Mouse (Mus musculus): ENCODE data around the gene Nanos3. TPM values are rescaled to one million over a fixed set of nuclear protein-coding genes. Genes with fewer than 3 reads are reported as not detected.
A peak's percentile ranks its signal among the peaks of the same experiment; 100 is the strongest.

Nanos3 gene
- 2.9 and 5.2 TPM in 2 replicates for polyA plus RNA-seq (2015; fragmentation: Nextera tagmentation; extraction: Ambion mirVana)

DNA sequence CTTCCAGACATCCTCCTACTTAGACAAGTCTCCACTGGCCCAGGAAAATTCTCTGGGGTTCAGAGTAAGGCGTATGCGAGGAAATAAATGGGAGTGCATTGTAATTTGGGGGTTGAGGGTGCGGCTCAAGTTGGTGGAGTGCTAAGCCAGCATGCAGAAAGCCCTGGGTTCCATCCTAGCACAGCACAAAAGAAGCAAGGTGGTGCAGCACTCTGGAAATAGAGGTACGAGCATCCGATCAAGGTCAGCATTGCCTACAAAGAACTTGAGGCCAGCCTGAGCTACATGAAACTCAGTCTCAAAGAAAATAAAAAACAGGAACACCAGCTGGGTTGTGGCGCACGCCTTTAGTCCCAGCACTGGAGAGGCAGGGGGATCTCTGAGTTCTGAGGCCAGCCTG, at the start of gene Nanos3:
Gene Nanos3 (minus strand): TSS at position 101 of the 400 bp plus-strand sequence.
- H3K9ac ChIP-seq = peak within 1 kb of the TSS; percentile 98
- ATAC-seq (ENCODE audit: insufficient number of reproducible peaks, insufficient read depth, low FRiP score, low TSS enrichment, low read depth) = no peak
- no peaks in the 10 kb centered on the region; the same call in 1 of the 2 replicates for H3K27me3 ChIP-seq
- peak within 1 kb of the TSS; percentile 77 for H3K4me3 ChIP-seq
- peaks cover 57% of the 10 kb centered on the region for H3K4me1 ChIP-seq
- H3K4me2 ChIP-seq = peak within 1 kb of the TSS; percentile 81
- WGBS = 90% methylated on average over 7 of the region's 7 CpGs
- no peaks in the 10 kb centered on the region for H3K36me3 ChIP-seq
- H3K9me3 ChIP-seq = no peaks in the 10 kb centered on the region
- H3K27ac ChIP-seq = peak within 1 kb of the TSS; percentile 95

DNA sequence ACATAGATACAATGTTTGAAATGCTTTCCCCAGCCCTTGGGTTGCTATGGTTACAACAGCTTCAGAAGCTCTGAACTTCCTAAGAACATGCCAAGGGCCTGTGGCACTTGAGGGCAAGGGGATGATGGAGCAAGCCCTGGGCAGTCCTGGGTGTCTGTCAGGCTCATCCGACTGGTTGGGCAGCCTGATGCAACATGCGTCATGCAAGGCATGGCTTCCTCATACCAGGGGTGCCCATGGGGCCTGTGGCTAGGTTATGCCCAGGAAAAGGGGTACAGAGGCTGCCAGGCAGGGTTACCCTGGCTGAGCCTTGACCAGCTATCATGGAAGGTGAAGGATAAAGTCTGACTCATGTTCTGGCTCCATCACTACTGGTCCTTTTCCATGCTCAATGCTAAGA, 48.0 kb upstream of the Nanos3 start:
- Histone ChIP-seq H3K27ac (no peak overlapping the region), H3K4me2 (no peak overlapping the region), H3K4me3 (no peak overlapping the region), H3K9ac (0 out of 2 replicates have a peak overlapping the region, but pooled peaks have one; percentile 6), H3K36me3 (peaks cover 68% of the 10 kb centered on the region), H3K4me1 (peaks cover 25% of the 10 kb centered on the region), H3K27me3 (no peaks in the 10 kb centered on the region), H3K9me3 (no peaks in the 10 kb centered on the region)
- 69% methylated on average over 2 of the region's 2 CpGs for WGBS
- ATAC-seq (ENCODE audit: insufficient number of reproducible peaks, insufficient read depth, low FRiP score, low TSS enrichment, low read depth) = no peak

DNA sequence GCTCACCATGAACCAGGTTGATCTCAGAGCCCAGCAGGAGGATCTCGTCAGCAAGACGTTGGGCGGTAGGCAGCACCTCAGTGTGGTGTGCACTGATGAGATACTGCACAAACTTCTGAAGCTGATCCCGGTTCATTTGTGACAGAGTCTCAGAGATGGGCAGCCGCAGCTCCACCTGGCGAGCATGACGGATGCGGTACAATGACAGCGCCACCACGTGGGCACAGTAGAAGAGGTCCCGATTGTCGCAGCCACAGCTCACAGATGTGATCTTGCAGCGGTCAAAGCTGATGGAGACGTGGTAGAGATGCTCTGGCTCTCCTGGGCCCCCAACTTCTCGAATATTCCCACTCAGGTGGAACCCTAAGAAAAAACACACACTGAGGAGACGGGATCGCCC, 45.7 kb upstream of the Nanos3 start:
- no peak for ATAC-seq (ENCODE audit: insufficient number of reproducible peaks, insufficient read depth, low FRiP score, low TSS enrichment, low read depth)
- WGBS = 76% methylated on average over 17 of the region's 17 CpGs
- Histone ChIP-seq H3K4me1 (peaks cover 19% of the 10 kb centered on the region), H3K27ac (no peak overlapping the region), H3K4me3 (no peak overlapping the region), H3K9me3 (no peaks in the 10 kb centered on the region), H3K9ac (no peak overlapping the region), H3K36me3 (peaks cover 91% of the 10 kb centered on the region), H3K4me2 (no peak overlapping the region), H3K27me3 (no peaks in the 10 kb centered on the region)

DNA sequence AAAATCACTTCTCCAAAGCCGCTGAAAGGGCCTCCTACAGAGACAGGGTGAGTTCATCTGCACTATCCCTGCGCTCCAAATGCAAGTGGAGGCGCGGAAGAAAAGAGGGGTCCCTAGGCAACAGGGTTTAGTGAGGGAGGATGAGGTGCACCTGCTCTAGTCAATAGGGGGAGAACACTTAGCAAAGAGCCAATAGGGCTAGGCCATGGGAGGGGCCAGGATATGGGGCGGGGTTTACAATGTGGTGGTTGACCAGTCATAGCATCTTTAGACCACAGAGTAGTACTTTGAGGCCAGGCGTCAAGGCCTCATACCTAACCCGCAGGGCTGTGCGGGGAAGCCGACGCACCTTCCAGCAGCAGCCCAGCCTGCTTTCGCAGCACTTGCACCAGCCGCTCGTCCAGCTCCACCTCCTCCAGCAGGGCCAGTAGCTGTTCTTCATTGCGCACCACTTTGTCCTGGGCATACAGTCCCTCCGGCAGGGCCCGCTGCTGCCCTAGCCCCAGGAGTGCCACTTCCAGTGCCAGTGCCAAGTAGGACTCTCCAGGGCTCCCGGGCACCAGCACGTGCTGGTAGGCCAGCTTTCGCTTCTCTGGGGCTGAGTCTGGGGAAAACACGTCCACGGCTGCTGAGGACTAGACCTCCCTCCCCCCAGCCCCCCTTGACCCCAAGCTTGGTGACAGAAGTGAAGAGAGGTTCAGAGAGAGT, 38.5 kb upstream of the Nanos3 start:
- no peak for ATAC-seq (ENCODE audit: insufficient number of reproducible peaks, insufficient read depth, low FRiP score, low TSS enrichment, low read depth)

DNA sequence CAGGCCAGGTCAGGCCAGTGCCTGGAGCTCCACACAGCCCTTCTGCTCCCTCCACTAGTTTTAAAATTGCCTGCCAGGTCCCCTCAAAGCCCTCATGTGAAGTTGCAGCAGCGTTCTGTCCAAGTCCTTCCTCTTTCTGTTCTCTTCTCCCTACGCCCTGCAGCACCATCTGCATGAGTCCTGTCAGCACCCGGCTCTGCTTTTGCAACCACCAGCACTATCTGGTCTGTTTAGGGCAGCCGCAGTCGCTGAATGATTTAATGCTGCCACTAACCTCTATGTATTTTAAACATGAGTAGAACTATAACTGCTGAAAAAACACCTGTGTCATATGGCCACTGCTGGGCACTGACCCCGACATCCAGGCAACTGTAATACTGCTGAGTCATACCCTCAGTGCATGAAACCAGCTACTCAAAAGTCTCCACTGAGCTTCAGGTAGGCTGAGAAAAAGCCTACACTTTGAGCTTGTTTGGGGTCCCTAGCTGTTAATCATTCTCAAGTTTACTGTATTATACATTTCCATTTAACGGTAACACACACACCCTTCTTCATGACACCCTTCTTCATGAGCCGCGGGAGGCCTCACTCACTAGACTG, 37.6 kb upstream of the Nanos3 start:
- Histone ChIP-seq H3K4me1 (no peaks in the 10 kb centered on the region), H3K27me3 (no peaks in the 10 kb centered on the region), H3K9me3 (no peaks in the 10 kb centered on the region), H3K4me2 (no peak overlapping the region), H3K4me3 (no peak overlapping the region), H3K36me3 (peaks cover 98% of the 10 kb centered on the region), H3K9ac (no peak overlapping the region), H3K27ac (no peak overlapping the region)
- WGBS = 94% methylated on average over 9 of the region's 9 CpGs
- no peak for ATAC-seq (ENCODE audit: insufficient number of reproducible peaks, insufficient read depth, low FRiP score, low TSS enrichment, low read depth)

More for the DNA sequence above, 38.5 kb upstream of the Nanos3 start:
- no peak overlapping the region for H3K27ac ChIP-seq
- H3K9me3 ChIP-seq = no peaks in the 10 kb centered on the region
- H3K36me3 ChIP-seq = peaks cover 98% of the 10 kb centered on the region
- no peak overlapping the region for H3K4me2 ChIP-seq
- H3K4me1 ChIP-seq = no peaks in the 10 kb centered on the region
- WGBS = 81% methylated on average over 21 of the region's 21 CpGs
- no peak overlapping the region for H3K9ac ChIP-seq
- no peak overlapping the region for H3K4me3 ChIP-seq
- H3K27me3 ChIP-seq = no peaks in the 10 kb centered on the region

DNA sequence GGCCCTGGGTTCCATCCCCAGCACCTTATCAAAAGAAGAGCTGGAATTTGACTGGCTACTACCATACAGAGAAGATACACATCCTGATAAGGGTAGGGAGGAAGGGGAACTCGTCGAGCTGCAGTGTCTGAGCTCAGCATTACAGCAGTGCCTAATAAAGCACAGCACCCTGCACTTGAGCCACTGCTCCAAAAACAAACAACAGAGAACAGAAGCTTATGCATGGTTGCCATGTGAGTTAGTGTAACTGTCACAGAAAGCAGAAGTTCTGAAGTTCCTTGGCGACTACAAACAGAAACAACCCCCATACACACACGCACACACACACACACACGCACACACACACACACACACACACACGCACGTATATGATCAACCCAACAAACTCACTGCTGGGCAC, 35.1 kb upstream of the Nanos3 start:
- no peaks in the 10 kb centered on the region for H3K4me1 ChIP-seq
- 87% methylated on average over 7 of the region's 7 CpGs for WGBS
- no peaks in the 10 kb centered on the region for H3K9me3 ChIP-seq
- no peak overlapping the region for H3K9ac ChIP-seq
- no peak for ATAC-seq (ENCODE audit: insufficient number of reproducible peaks, insufficient read depth, low FRiP score, low TSS enrichment, low read depth)
- no peaks in the 10 kb centered on the region for H3K27me3 ChIP-seq
- H3K4me2 ChIP-seq = no peak overlapping the region
- no peak overlapping the region for H3K4me3 ChIP-seq
- H3K27ac ChIP-seq = no peak overlapping the region
- peaks cover 98% of the 10 kb centered on the region for H3K36me3 ChIP-seq

DNA sequence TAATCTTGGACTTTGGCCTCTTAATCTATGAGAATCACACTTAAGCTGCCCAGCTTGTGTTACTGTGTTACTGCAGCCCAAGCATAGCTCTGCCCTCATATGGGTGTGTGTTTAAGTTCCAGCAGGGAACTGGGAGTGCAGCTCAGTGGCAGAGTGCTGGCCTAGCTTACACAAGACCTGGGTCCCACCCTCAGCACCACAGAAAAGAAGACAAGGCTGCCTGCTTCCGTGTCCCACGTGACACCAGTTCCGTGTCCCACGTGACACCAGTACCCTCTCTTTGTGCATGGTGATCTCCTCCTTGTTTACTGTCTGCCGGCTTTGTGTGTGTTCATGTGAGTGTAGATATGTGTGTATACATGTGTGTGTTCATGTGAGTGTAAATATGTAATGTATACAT, 33.1 kb upstream of the Nanos3 start:
- ATAC-seq (ENCODE audit: insufficient number of reproducible peaks, insufficient read depth, low FRiP score, low TSS enrichment, low read depth) = no peak
- no peaks in the 10 kb centered on the region for H3K4me1 ChIP-seq
- no peak overlapping the region for H3K27ac ChIP-seq
- no peaks in the 10 kb centered on the region for H3K9me3 ChIP-seq
- WGBS = 93% methylated on average over 5 of the region's 5 CpGs
- no peaks in the 10 kb centered on the region for H3K27me3 ChIP-seq
- H3K4me3 ChIP-seq = no peak overlapping the region
- H3K36me3 ChIP-seq = peaks cover 97% of the 10 kb centered on the region
- H3K9ac ChIP-seq = no peak overlapping the region
- H3K4me2 ChIP-seq = no peak overlapping the region

DNA sequence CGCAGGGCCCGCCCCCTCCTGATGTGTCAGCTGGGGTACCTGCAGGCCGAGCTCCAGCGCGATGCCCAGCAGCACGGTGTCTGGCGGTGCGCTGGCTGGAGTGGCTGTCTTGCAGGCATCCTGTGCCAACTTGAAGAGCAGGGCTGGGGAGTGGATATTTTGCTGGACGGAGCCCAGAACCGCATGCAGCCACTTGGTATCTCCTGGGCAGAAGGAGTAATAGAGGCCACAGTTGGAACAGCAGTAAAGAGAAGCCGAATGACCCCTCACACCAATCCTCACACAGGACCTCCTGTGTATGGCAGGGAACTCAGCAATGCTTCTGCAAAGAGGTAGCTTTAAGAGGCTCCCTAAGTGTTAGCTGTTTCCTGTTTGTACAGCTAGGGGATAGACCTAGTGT, 32.2 kb upstream of the Nanos3 start:
- no peak overlapping the region for H3K4me2 ChIP-seq
- WGBS = 92% methylated on average over 11 of the region's 11 CpGs
- ATAC-seq (ENCODE audit: insufficient number of reproducible peaks, insufficient read depth, low FRiP score, low TSS enrichment, low read depth) = no peak
- no peaks in the 10 kb centered on the region for H3K4me1 ChIP-seq
- no peak overlapping the region for H3K9ac ChIP-seq
- no peaks in the 10 kb centered on the region for H3K27me3 ChIP-seq
- peaks cover 96% of the 10 kb centered on the region for H3K36me3 ChIP-seq
- no peak overlapping the region for H3K4me3 ChIP-seq
- no peak overlapping the region for H3K27ac ChIP-seq
- no peaks in the 10 kb centered on the region for H3K9me3 ChIP-seq

DNA sequence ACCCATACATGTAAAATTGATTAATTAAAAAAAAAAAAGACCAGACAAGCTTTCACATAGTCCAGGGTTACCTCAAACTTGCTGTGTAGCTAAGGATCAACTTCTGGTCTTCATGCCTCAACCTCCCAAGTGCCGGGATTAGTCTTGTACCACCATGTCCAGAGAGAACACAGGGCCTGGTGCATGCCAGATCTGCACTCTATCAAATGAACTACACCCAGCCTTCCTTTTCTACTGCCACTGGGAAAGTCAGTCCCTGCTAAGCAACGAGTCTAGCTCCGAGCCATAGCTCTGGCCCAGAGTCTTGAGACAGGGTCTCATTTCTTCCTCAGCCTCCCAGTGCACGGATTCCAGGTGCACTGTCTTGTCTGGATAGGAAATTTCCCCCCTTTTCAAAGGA, 28.3 kb upstream of the Nanos3 start:
- no peak overlapping the region for H3K4me2 ChIP-seq
- peaks cover 94% of the 10 kb centered on the region for H3K36me3 ChIP-seq
- peaks cover 16% of the 10 kb centered on the region for H3K4me1 ChIP-seq
- no peak overlapping the region for H3K9ac ChIP-seq
- no peak overlapping the region for H3K27ac ChIP-seq
- no peak overlapping the region for H3K4me3 ChIP-seq
- no peaks in the 10 kb centered on the region for H3K27me3 ChIP-seq
- WGBS = 91% methylated on average over 4 of the region's 4 CpGs
- no peaks in the 10 kb centered on the region for H3K9me3 ChIP-seq
- no peak for ATAC-seq (ENCODE audit: insufficient number of reproducible peaks, insufficient read depth, low FRiP score, low TSS enrichment, low read depth)

DNA sequence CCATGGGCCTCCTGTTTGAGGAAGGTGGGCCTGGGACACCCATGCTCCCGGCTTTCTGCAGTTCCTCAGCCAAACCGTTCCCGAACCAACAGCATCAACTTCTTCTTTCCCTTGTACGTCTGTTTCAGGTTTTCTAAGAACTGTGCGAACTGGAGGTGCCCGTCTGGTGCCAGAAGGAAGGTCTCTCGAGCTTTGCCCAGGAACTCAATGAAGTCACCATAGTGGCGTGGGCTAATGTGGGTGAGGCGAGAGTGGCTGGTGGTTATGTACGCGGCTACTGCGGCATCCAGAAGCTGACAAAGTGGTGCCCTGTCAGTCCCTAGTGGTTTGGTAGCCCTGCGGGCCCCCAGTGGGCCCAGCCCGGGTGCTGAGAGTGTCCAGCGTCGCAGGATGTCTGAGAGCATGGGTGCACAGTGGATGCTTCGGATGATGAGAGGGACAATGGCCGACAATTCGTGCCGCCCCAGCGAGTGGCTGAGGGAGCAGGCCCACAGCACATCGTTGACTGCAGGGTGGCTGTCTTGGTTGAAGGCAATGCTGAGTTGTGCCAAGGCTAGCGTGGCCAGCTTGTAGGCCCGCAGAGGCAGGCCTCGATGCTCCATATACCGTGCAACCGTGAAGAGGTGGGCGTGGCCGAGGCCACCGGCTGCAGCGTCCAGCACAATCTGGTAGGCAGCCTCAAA, 27.0 kb upstream of the Nanos3 start:
- Histone ChIP-seq H3K4me2 (no peak overlapping the region), H3K27me3 (no peaks in the 10 kb centered on the region), H3K27ac (no peak overlapping the region), H3K9me3 (no peaks in the 10 kb centered on the region), H3K9ac (no peak overlapping the region), H3K4me3 (no peak overlapping the region), H3K36me3 (peaks cover 87% of the 10 kb centered on the region), H3K4me1 (peaks cover 27% of the 10 kb centered on the region)
- 91% methylated on average over 31 of the region's 31 CpGs for WGBS
- no peak for ATAC-seq (ENCODE audit: insufficient number of reproducible peaks, insufficient read depth, low FRiP score, low TSS enrichment, low read depth)

DNA sequence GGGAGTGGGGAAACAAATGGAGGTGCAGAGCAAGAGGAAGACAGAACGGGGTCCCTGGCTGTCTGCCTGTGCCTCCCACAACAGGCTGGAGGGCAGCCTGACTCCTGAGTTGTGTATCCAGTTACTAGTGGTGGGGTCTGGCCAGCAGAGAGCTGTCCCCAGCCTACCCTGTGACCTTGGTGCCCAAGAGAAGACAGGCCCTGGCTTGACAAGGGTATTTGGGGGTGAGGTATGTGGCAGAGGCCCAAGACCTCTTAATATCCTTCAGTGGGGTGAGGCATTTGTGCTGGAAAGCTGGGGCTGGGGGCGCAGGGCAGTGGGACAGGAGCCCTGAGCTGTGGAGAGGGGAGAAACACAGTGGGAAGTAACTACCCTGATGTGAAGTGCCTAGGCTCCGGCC, 26.2 kb upstream of the Nanos3 start:
- WGBS = 90% methylated on average over 3 of the region's 3 CpGs
- H3K9ac ChIP-seq = no peak overlapping the region
- H3K4me2 ChIP-seq = no peak overlapping the region
- H3K36me3 ChIP-seq = peaks cover 84% of the 10 kb centered on the region
- H3K4me1 ChIP-seq = peaks cover 31% of the 10 kb centered on the region
- H3K9me3 ChIP-seq = no peaks in the 10 kb centered on the region
- no peak overlapping the region for H3K27ac ChIP-seq
- no peaks in the 10 kb centered on the region for H3K27me3 ChIP-seq
- H3K4me3 ChIP-seq = no peak overlapping the region
- no peak for ATAC-seq (ENCODE audit: insufficient number of reproducible peaks, insufficient read depth, low FRiP score, low TSS enrichment, low read depth)
